16 mouse cellular contexts compared by ENCODE assay signal in genomic region chr16:11475137-11475943, GRCm38 (mm10).
DNase-seq lines count a peak whose midpoint lies in the region; ATAC-seq and TF ChIP-seq lines count a peak whose summit lies in the region.
"Had no signal": no experiment of that assay in that cellular context is flagged by ENCODE, and none has a peak within 500 bp of the region (broad histone marks: within the 10 kb centered on the region; RNA-seq: fewer than 3 reads in every experiment).

No protein-coding gene starts in this region.

- no peak overlapping the region for H3K9ac ChIP-seq in kidney, embryonic 14.5 days (ENCODE audit: low read depth, low read length)
- no peak overlapping the region for H3K9ac ChIP-seq in midbrain, postnatal 0 days (replicated peaks; ENCODE audit: low read length, poor library complexity, severe bottlenecking)
- H3K9ac ChIP-seq: forebrain, embryonic 12.5 days; limb, embryonic 12.5 days; liver, postnatal 0 days had no signal

- H3K4me3 ChIP-seq in kidney, embryonic 14.5 days (ENCODE audit: low read length) = no peak overlapping the region
- no peak overlapping the region for H3K4me3 ChIP-seq in macrophage (ENCODE audit: inconsistent target)
- H3K4me3 ChIP-seq in midbrain, postnatal 0 days (ENCODE audit: low read depth, low read length) = no peak overlapping the region
- H3K4me3 ChIP-seq: forebrain, embryonic 12.5 days; limb, embryonic 12.5 days had no signal

- WGBS in kidney, embryonic 14.5 days = 78% methylated on average over 10 of the region's 10 CpGs
- 62% methylated on average over 10 of the region's 10 CpGs for WGBS in macrophage (ENCODE audit: missing documents)
- WGBS in midbrain, postnatal 0 days = 89% methylated on average over 10 of the region's 10 CpGs

- ATAC-seq in kidney, embryonic 14.5 days (ENCODE audit: low FRiP score, low TSS enrichment) = no peak
- ATAC-seq in common myeloid progenitor, adult 5-6 weeks (replicated peaks; ENCODE audit: low read depth, poor library complexity, severe bottlenecking) = peak; percentile 83
- ATAC-seq in midbrain, postnatal 0 days (ENCODE audit: low FRiP score) = no peak
- ATAC-seq in CD4-positive, CD25-positive, alpha-beta regulatory T cell, adult 4 months = no peak
- ATAC-seq: liver, postnatal 0 days; midbrain, embryonic 16.5 days had no signal

- H3K79me2 ChIP-seq in macrophage (ENCODE audit: inconsistent target) = peaks cover 87% of the 10 kb centered on the region

- H3K27me3 ChIP-seq in kidney, embryonic 14.5 days (ENCODE audit: control insufficient read depth, insufficient read depth, low read length) = no peaks in the 10 kb centered on the region
- no peaks in the 10 kb centered on the region for H3K27me3 ChIP-seq in midbrain, postnatal 0 days (ENCODE audit: insufficient read depth, low read length)
- H3K27me3 ChIP-seq: forebrain, embryonic 12.5 days; limb, embryonic 12.5 days had no signal

- TF ChIP-seq CTCF in midbrain, postnatal 0 days (IDR thresholded peaks at IDR 0.05) = no peak

- H3K9me3 ChIP-seq in kidney, embryonic 14.5 days (ENCODE audit: control insufficient read depth, low read length) = no peaks in the 10 kb centered on the region
- no peaks in the 10 kb centered on the region for H3K9me3 ChIP-seq in midbrain, postnatal 0 days (ENCODE audit: low read length)
- H3K9me3 ChIP-seq: forebrain, embryonic 12.5 days; limb, embryonic 12.5 days had no signal

- H3K36me3 ChIP-seq in kidney, embryonic 14.5 days (ENCODE audit: control insufficient read depth, insufficient read depth, low read length) = no peaks in the 10 kb centered on the region
- H3K36me3 ChIP-seq in macrophage (ENCODE audit: inconsistent target) = peaks cover 20% of the 10 kb centered on the region; the same call in 1 of the 2 replicates
- no peaks in the 10 kb centered on the region for H3K36me3 ChIP-seq in midbrain, postnatal 0 days (ENCODE audit: insufficient read depth, low read length)
- H3K36me3 ChIP-seq: forebrain, embryonic 12.5 days had no signal

- H3K4me1 ChIP-seq in kidney, embryonic 14.5 days (ENCODE audit: control insufficient read depth, insufficient read depth, low read length) = no peaks in the 10 kb centered on the region; the same call in 1 of the 2 replicates
- no peaks in the 10 kb centered on the region; the same call in 1 of the 2 replicates for H3K4me1 ChIP-seq in midbrain, postnatal 0 days (ENCODE audit: insufficient read depth, low read length)
- H3K4me1 ChIP-seq: forebrain, embryonic 12.5 days; limb, embryonic 12.5 days had no signal

- no peak overlapping the region for H3K4me2 ChIP-seq in kidney, embryonic 14.5 days (replicated peaks; ENCODE audit: low read depth, low read length)
- H3K4me2 ChIP-seq in midbrain, postnatal 0 days (ENCODE audit: low read depth, low read length, poor library complexity, severe bottlenecking) = no peak overlapping the region
- H3K4me2 ChIP-seq: forebrain, embryonic 12.5 days; limb, embryonic 12.5 days had no signal

- H3K27ac ChIP-seq in kidney, embryonic 14.5 days (ENCODE audit: low read depth, low read length) = no peak overlapping the region
- H3K27ac ChIP-seq in macrophage = peak overlapping the region; percentile 21
- no peak overlapping the region for H3K27ac ChIP-seq in midbrain, postnatal 0 days (ENCODE audit: low read depth, low read length)
- H3K27ac ChIP-seq: forebrain, embryonic 12.5 days; limb, embryonic 12.5 days had no signal

- peak; percentile 68 for DNase-seq in kidney, adult 11 months
- DNase-seq in 416B (ENCODE audit: low read depth) = peak; percentile 60
- DNase-seq in midbrain, postnatal 0 days (ENCODE audit: low spot score) = no peak
- DNase-seq in layer of hippocampus, postnatal 25 days (ENCODE audit: extremely low spot score in 1 of 2, low spot score in 1 of 2) = no peak
- DNase-seq: adrenal gland, postnatal 14 days; cerebellum, postnatal 36 days; heart, postnatal 10 days; liver, postnatal 0 days; right cerebral cortex, postnatal 25 days had no signal

Comparison
In these comparisons a context has a peak if more than half of its experiments do, and no peak if none do; other contexts are left out.
1. DNase-seq: peak in kidney, adult 11 months (single experiment) and 416B (single experiment); none in midbrain, postnatal 0 days (single experiment) and layer of hippocampus, postnatal 25 days (0 of 2).